Mouse (Mus musculus) embryonic facial prominence, embryonic 14.5 days (tissue): ENCODE data around the gene Fahd2a. TPM values are rescaled to one million over a fixed set of nuclear protein-coding genes. Genes with fewer than 3 reads are reported as not detected.

Experiments
- ATAC-seq: fragments of 200-750 bp; cut with Nextera tagmentation; 2 replicates; pipeline ENCODE4 v1.8.0; 2017; ENCODE audit warnings: low read depth, moderate number of reproducible peaks, moderate TSS enrichment
- DNase-seq: peaks from one replicate; pipeline ENCODE4 v3.0.0-alpha.2; 2015; ENCODE audit warnings: low spot score
- H3K27ac ChIP-seq: fragments of 300-500 bp; sonication (generic); replicated peaks from 2 replicates; pipeline ENCODE4 v1.5.1; 2014; ENCODE audit warnings: low read depth, mild to moderate bottlenecking, low read length, moderate library complexity
- H3K27me3 ChIP-seq: fragments of 300-500 bp; sonication (generic); replicated peaks from 2 replicates; pipeline ENCODE4 v1.6.1; 2014; ENCODE audit warnings: low read length; ENCODE audit not compliant: control insufficient read depth, insufficient read depth
- H3K36me3 ChIP-seq: fragments of 300-500 bp; sonication (generic); 2 replicates; pipeline ENCODE4 v1.6.1; 2014; ENCODE audit warnings: low read length, mixed read lengths; ENCODE audit not compliant: control insufficient read depth, insufficient read depth
- H3K4me1 ChIP-seq: fragments of 300-500 bp; sonication (generic); 2 replicates; pipeline ENCODE4 v1.6.1; 2014; ENCODE audit warnings: antibody characterized with exemption, low read length; ENCODE audit not compliant: control insufficient read depth, insufficient read depth
- H3K4me2 ChIP-seq: fragments of 300-500 bp; sonication (generic); 2 replicates; pipeline ENCODE4 v1.6.1; 2014; ENCODE audit warnings: low read depth, mild to moderate bottlenecking, low read length, moderate library complexity, mixed read lengths
- H3K4me3 ChIP-seq: fragments of 300-500 bp; sonication (generic); 2 replicates; pipeline ENCODE4 v1.5.1; 2014; ENCODE audit warnings: low read depth, mild to moderate bottlenecking, low read length
- H3K9ac ChIP-seq: fragments of 300-500 bp; sonication (generic); 2 replicates; pipeline ENCODE4 v1.6.1; 2014; ENCODE audit warnings: low read depth, mild to moderate bottlenecking, low read length, moderate library complexity, mixed read lengths
- H3K9me3 ChIP-seq: fragments of 300-500 bp; sonication (generic); 2 replicates; pipeline ENCODE4 v1.6.1; 2016; ENCODE audit warnings: low read length; ENCODE audit not compliant: control insufficient read depth
- WGBS: fragments of 180-500 bp; shearing (Covaris S2); extraction: QIAGEN DNeasy Blood & Tissue Kit; methylation state at CpG from one replicate; pipeline ENCODE4 v1.1.7; 2014; 5-methylcytosine and 5-hydroxymethylcytosine counted together
- polyA plus RNA-seq: library from polyadenylated mRNA; unstranded; fragments of >200 nt; fragmentation: Nextera tagmentation; extraction: Ambion mirVana; gene quantifications from 2 replicates; pipeline ENCODE4 v1.2.1, GENCODE M21; 2014

Gene Fahd2a
- polyA plus RNA-seq, 1 experiment from 2014 or later = 16.6 TPM

DNA sequence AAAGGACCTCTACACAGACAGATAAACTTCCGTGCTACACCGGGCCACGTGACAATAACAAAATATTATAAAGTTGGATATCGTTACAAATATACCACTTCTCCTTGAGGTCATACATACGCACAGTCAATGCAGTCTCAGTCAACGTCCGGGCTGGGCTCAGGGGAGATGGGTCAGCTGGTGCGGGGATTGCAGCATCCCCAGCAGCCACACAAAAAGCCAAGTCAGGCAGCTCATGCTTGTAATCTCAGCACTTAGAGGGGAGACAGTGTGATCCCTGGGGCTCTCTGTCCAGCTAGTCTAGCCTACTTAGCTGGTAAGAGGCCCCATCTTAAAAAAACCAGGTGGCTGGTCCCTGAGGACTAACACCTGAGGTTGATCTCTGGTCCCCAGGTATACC is 26.9 kb upstream of the Fahd2a start:
- Histone ChIP-seq H3K27ac (no peak overlapping the region), H3K9ac (no peak overlapping the region), H3K4me1 (no peaks in the 10 kb centered on the region), H3K36me3 (no peaks in the 10 kb centered on the region), H3K4me2 (no peak overlapping the region), H3K27me3 (no peaks in the 10 kb centered on the region; the same call in 1 of the 2 replicates), H3K4me3 (no peak overlapping the region), H3K9me3 (no peaks in the 10 kb centered on the region)
- 87% methylated on average over 8 of the region's 8 CpGs for WGBS
- DNase-seq = no peak
- ATAC-seq = no peak

DNA sequence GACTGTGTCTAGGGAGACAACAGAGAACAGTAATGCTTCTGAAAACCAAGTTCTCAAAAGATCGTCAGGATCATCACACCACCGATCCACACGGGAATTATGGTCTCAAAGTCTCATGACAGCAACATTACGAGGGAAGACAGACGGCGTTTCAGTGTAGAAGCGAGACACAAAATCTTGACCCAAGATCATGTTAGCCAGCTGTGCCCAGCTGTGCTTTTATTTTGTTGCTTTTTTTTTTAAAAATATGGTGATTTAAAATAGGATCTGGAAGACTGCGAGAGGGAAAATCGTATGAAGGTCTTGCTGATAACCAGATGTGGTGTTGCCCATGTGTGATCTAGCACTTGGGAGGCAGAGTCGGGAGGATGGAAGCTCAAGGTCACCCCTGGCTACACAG is 26.3 kb upstream of the Fahd2a start:
- Histone ChIP-seq H3K27ac (no peak overlapping the region), H3K36me3 (no peaks in the 10 kb centered on the region), H3K4me3 (no peak overlapping the region), H3K9ac (no peak overlapping the region), H3K4me1 (no peaks in the 10 kb centered on the region), H3K27me3 (no peaks in the 10 kb centered on the region; the same call in 1 of the 2 replicates), H3K4me2 (no peak overlapping the region), H3K9me3 (no peaks in the 10 kb centered on the region)
- 90% methylated on average over 10 of the region's 10 CpGs for WGBS
- no peak for DNase-seq
- ATAC-seq = no peak

DNA sequence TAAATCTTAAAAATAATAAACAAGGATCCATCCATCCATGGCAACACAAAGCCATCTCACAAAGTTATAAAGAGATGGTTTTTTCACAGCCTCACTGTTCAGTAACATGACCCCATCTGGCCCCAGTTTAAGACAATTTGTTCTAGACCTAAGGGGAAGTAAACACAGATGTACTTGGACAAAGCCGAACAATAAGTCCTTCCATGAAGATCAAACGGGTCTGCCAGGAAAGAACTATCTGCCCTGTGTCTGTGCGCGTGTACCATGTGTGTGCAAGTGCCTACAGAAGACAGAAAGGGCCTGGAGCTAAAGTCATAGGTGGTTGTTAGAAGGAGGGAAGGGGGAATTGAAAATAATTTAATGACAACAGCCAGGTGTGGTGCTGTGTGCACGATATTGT is 25.8 kb upstream of the Fahd2a start:
- Histone ChIP-seq H3K4me1 (no peaks in the 10 kb centered on the region), H3K9me3 (no peaks in the 10 kb centered on the region), H3K9ac (no peak overlapping the region), H3K27ac (no peak overlapping the region), H3K4me3 (no peak overlapping the region), H3K4me2 (no peak overlapping the region), H3K27me3 (no peaks in the 10 kb centered on the region; the same call in 1 of the 2 replicates), H3K36me3 (no peaks in the 10 kb centered on the region)
- no peak for DNase-seq
- 64% methylated on average over 5 of the region's 5 CpGs for WGBS
- ATAC-seq = no peak

DNA sequence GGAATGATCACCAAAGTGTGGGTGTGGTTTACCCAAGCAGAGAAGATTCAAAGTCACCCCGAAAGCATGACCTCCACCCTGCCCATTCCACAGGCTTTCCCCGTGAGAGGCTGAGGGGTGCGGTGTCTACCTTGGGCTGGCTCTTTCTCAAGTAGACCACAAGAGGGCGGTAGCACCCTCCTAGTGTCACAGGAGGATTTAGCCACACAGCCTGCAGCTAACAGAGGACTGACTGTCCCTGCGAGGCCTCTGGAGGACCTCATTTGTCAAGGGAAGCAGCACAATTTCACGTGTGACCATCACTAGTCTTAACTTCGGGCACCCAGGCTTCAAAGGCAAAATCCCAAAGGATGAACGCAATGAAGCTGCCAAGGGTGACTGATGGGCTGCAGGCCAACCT is 17.9 kb upstream of the Fahd2a start:
- WGBS = 10% methylated on average over 8 of the region's 8 CpGs

DNA sequence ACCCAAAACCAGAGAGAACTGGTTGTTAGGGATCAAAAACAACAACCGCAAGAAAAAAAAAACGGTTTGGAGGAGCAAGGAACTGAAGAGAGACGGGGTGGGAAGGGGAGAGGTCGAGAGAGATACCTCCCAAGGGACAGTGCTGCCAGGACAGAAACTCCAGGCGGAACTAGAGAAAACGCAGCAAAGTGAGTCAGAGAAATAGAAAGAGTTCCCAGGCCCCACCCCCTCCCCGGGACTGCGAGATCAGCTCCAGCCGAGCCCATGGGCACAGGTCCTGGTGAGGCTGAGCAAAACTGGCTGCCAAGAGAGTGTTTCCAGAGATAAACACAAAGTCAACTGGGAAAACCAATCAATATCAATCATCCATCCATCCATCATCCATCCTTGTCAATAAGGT is 17.0 kb upstream of the Fahd2a start:
- DNase-seq = no peak
- no peaks in the 10 kb centered on the region for H3K27me3 ChIP-seq

More for the DNA sequence above, 17.9 kb upstream of the Fahd2a start:
- peak; percentile 76 for DNase-seq
- H3K27ac ChIP-seq = no peak overlapping the region
- no peaks in the 10 kb centered on the region for H3K27me3 ChIP-seq
- H3K9ac ChIP-seq = no peak overlapping the region
- no peak overlapping the region for H3K4me2 ChIP-seq
- no peak overlapping the region for H3K4me3 ChIP-seq
- H3K9me3 ChIP-seq = no peaks in the 10 kb centered on the region
- no peaks in the 10 kb centered on the region for H3K4me1 ChIP-seq
- ATAC-seq = peak; percentile 75; the same call in 1 of the 2 replicates
- no peaks in the 10 kb centered on the region for H3K36me3 ChIP-seq

DNA sequence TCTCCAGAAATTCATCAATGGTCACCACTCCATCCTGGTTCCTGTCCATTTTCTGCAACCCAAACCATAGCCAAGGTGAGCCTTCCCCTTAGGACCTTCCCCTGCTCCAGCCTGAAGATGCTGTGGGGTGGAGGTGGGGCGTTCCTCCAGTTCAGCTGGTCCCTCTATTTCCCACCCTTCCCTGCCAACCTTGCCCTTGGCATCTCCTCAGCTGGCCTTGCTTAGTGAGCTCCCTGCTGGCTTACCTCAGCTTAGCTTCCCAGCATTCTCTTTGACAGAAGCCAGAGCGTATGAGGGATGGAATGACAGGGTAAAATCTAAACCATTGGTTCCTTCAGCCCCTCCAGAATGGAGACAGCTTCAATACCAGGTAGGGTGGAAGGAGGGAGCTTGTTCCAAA is 15.0 kb upstream of the Fahd2a start:
- H3K4me2 ChIP-seq = no peak overlapping the region
- H3K27me3 ChIP-seq = no peaks in the 10 kb centered on the region
- 76% methylated on average over 2 of the region's 2 CpGs for WGBS
- no peak for DNase-seq
- ATAC-seq = no peak
- no peak overlapping the region for H3K27ac ChIP-seq
- H3K9ac ChIP-seq = no peak overlapping the region
- H3K9me3 ChIP-seq = no peaks in the 10 kb centered on the region
- H3K4me1 ChIP-seq = no peaks in the 10 kb centered on the region
- no peaks in the 10 kb centered on the region for H3K36me3 ChIP-seq
- no peak overlapping the region for H3K4me3 ChIP-seq

More for the DNA sequence above, 17.0 kb upstream of the Fahd2a start:
- Histone ChIP-seq H3K4me2 (no peak overlapping the region), H3K36me3 (no peaks in the 10 kb centered on the region), H3K9me3 (no peaks in the 10 kb centered on the region), H3K27ac (no peak overlapping the region), H3K4me3 (no peak overlapping the region), H3K4me1 (no peaks in the 10 kb centered on the region), H3K9ac (no peak overlapping the region)
- no peak for ATAC-seq
- WGBS = 36% methylated on average over 9 of the region's 9 CpGs

DNA sequence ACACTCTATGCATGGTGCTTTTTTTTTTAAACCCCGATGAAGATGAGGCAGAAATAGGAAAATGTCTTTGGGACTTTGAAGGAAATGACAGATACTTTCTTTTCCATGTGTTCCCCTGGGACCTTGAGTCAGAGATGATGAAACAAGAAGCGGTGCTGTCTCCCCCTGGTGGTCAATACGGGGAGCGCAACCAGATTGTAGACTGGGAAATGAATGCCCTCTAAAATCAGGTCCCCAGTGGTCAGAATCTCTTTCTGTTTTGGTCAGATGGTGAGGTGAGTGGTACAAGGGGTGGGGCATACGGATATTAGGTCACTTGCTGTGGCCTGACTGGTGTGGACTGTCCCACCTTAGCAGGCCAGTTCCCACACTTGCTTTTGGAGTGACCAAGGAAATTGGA is 9.4 kb upstream of the Fahd2a start:
- H3K4me1 ChIP-seq = no peaks in the 10 kb centered on the region
- no peaks in the 10 kb centered on the region for H3K36me3 ChIP-seq
- H3K9ac ChIP-seq = no peak overlapping the region
- no peak overlapping the region for H3K27ac ChIP-seq
- H3K9me3 ChIP-seq = no peaks in the 10 kb centered on the region
- no peak overlapping the region for H3K4me3 ChIP-seq
- DNase-seq (peak; percentile 63), ATAC-seq (no peak)
- no peaks in the 10 kb centered on the region for H3K27me3 ChIP-seq
- no peak overlapping the region for H3K4me2 ChIP-seq
- 5% methylated on average over 5 of the region's 5 CpGs for WGBS

DNA sequence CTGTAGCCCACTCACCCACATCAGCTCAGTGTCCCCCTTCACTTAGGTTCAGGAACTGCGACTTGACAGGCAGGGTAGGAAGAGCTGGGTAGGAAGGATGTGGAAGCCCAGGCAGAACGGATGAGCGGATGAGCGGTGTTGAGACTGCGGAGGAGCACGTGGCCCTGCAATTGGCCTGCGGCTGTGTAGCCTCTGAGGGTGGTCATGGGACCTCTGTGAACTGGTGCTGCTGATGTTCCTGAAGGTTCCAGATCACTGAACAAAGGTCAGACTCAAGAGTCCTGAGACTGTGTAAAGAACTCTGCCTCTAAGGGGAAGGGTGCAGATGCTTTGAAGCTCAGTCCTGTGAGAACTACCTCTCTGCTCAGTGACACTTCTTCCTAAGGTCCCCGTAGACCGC is 8.8 kb upstream of the Fahd2a start:
- no peak overlapping the region for H3K4me3 ChIP-seq
- ATAC-seq (no peak), DNase-seq (no peak)
- no peak overlapping the region for H3K4me2 ChIP-seq
- no peaks in the 10 kb centered on the region for H3K4me1 ChIP-seq
- no peak overlapping the region for H3K27ac ChIP-seq
- no peaks in the 10 kb centered on the region for H3K9me3 ChIP-seq
- H3K27me3 ChIP-seq = no peaks in the 10 kb centered on the region
- no peaks in the 10 kb centered on the region for H3K36me3 ChIP-seq
- H3K9ac ChIP-seq = no peak overlapping the region
- 85% methylated on average over 9 of the region's 9 CpGs for WGBS

DNA sequence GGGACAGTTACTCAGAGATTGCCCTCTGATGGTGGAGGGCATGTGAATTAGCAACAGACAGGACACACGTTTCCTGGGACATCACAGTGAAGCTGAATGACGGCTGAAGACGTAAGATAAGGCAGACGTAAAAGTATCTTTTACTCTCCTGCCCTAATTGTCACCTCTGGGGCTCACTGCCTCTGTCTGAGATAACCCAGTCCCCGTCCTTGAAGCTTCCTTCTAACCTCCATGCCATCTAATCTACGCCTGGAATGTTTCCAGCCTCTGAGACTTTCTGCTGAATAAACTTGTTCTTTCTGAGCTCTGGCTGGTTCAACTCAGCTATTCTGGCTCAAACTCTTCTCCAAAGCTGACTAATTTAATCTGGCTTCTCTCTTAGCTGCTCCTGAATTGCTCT is 7.4 kb upstream of the Fahd2a start:
- WGBS = 47% methylated on average over 6 of the region's 6 CpGs
- DNase-seq = no peak
- ATAC-seq = no peak
- Histone ChIP-seq H3K27me3 (no peaks in the 10 kb centered on the region), H3K9ac (no peak overlapping the region), H3K27ac (no peak overlapping the region), H3K4me2 (no peak overlapping the region), H3K4me1 (no peaks in the 10 kb centered on the region), H3K36me3 (no peaks in the 10 kb centered on the region), H3K4me3 (no peak overlapping the region), H3K9me3 (no peaks in the 10 kb centered on the region)
